Mouse (Mus musculus): ENCODE results near the gene Upf1. TPM values are rescaled to one million over a fixed set of nuclear protein-coding genes. Genes with fewer than 3 reads are reported as not detected.
A peak's percentile ranks its signal among the peaks of the same experiment; 100 is the strongest.

Upf1 gene
- polyA plus RNA-seq, 1 experiment, result 35.4 TPM

DNA sequence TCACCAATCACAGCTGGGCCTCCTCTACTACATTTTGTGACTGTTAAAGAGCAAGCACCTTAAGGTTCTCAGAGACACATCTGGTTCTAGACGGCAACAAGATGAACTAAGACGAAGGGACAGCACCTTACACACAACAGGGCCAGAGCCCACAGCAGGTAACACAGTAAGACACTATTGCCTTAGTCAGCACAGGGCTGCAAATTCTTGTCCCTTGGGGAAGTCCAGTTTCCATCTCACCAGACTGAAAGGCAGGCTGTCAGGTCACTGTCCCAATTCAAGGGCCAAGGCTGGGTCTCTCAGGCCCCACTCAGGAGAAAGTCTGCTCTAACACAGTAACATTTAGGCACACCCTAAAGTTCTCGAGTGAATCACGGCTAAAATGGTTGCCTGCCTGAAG is 5.6 kb downstream of the Upf1 start:
- peak overlapping the region; percentile 2; the same call in 1 of the 2 replicates for H3K4me3 ChIP-seq (ENCODE audit: control insufficient read depth, low read depth, low read length)
- no peaks in the 10 kb centered on the region; the same call in 1 of the 2 replicates for H3K36me3 ChIP-seq (ENCODE audit: control insufficient read depth, insufficient read depth, low read length)
- peaks cover 22% of the 10 kb centered on the region for H3K4me1 ChIP-seq (ENCODE audit: control insufficient read depth, insufficient read depth, low read length)
- peak overlapping the region; percentile 27; the same call in 1 of the 2 replicates for H3K27ac ChIP-seq (ENCODE audit: control insufficient read depth, insufficient read depth, low read depth, low read length)
- TF ChIP-seq CTCF (IDR thresholded peaks at IDR 0.05; ENCODE audit: control insufficient read depth, insufficient read depth, insufficient replicate concordance, low read depth, low read length) (no peak), POLR2A (IDR thresholded peaks at IDR 0.05; ENCODE audit: control insufficient read depth, low read depth, low read length) (no peak)
- H3K27me3 ChIP-seq (ENCODE audit: control insufficient read depth, insufficient read depth, low read length), result no peaks in the 10 kb centered on the region

- H3K27ac ChIP-seq (ENCODE audit: control insufficient read depth, insufficient read depth, low read depth, low read length), result no peak overlapping the region
- H3K27me3 ChIP-seq (ENCODE audit: control insufficient read depth, insufficient read depth, low read length), result no peaks in the 10 kb centered on the region
- no peaks in the 10 kb centered on the region; the same call in none of the 2 replicates for H3K4me1 ChIP-seq (ENCODE audit: control insufficient read depth, insufficient read depth, low read length)
- no peaks in the 10 kb centered on the region; the same call in none of the 2 replicates for H3K36me3 ChIP-seq (ENCODE audit: control insufficient read depth, insufficient read depth, low read length)
- no peak for TF ChIP-seq POLR2A (IDR thresholded peaks at IDR 0.05; ENCODE audit: control insufficient read depth, low read depth, low read length)
- no peak overlapping the region for H3K4me3 ChIP-seq (ENCODE audit: control insufficient read depth, low read depth, low read length)
Measured at GRCm38 (mm10) chr8:70344279-70344678, 8.8 kb downstream of the Upf1 start.

DNA sequence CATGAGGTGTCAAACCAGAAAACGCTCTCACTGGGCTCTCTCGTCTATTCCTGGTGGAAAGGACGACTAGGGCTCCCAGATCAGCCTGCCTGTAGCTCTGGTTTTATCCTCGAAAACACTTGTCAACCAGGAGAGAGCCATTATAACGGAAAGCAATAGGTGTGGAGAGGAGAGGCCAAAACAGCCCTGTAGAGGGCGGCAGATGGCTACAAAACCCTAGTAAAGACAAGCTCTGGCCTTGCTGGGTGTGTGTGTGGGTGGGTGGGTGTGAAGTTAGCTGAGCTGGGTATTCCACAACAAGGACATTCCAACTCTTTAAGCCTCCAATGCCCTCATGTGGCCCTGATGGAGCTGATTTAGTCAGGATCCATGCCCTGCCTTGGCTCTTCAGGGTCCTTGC is 9.4 kb downstream of the Upf1 start:
- no peak overlapping the region for H3K4me3 ChIP-seq (ENCODE audit: control insufficient read depth, low read depth, low read length)
- TF ChIP-seq POLR2A (IDR thresholded peaks at IDR 0.05; ENCODE audit: control insufficient read depth, low read depth, low read length), result no peak
- no peak for TF ChIP-seq CTCF (IDR thresholded peaks at IDR 0.05; ENCODE audit: control insufficient read depth, insufficient read depth, insufficient replicate concordance, low read depth, low read length)
- no peaks in the 10 kb centered on the region; the same call in none of the 2 replicates for H3K36me3 ChIP-seq (ENCODE audit: control insufficient read depth, insufficient read depth, low read length)
- H3K27me3 ChIP-seq (ENCODE audit: control insufficient read depth, insufficient read depth, low read length), result no peaks in the 10 kb centered on the region
- H3K4me1 ChIP-seq (ENCODE audit: control insufficient read depth, insufficient read depth, low read length), result no peaks in the 10 kb centered on the region; the same call in none of the 2 replicates
- H3K27ac ChIP-seq (ENCODE audit: control insufficient read depth, insufficient read depth, low read depth, low read length), result no peak overlapping the region

GRCm38 (mm10) chr8:70343076-70343475 is 10.0 kb downstream of the Upf1 start:
- no peaks in the 10 kb centered on the region; the same call in none of the 2 replicates for H3K36me3 ChIP-seq (ENCODE audit: control insufficient read depth, insufficient read depth, low read length)
- H3K27me3 ChIP-seq (ENCODE audit: control insufficient read depth, insufficient read depth, low read length), result no peaks in the 10 kb centered on the region
- no peaks in the 10 kb centered on the region for H3K4me1 ChIP-seq (ENCODE audit: control insufficient read depth, insufficient read depth, low read length)
- H3K27ac ChIP-seq (ENCODE audit: control insufficient read depth, insufficient read depth, low read depth, low read length), result no peak overlapping the region
- TF ChIP-seq CTCF (IDR thresholded peaks at IDR 0.05; ENCODE audit: control insufficient read depth, insufficient read depth, insufficient replicate concordance, low read depth, low read length) (no peak), POLR2A (IDR thresholded peaks at IDR 0.05; ENCODE audit: control insufficient read depth, low read depth, low read length) (no peak)
- no peak overlapping the region for H3K4me3 ChIP-seq (ENCODE audit: control insufficient read depth, low read depth, low read length)

GRCm38 (mm10) chr8:70342007-70342406 is 11.1 kb downstream of the Upf1 start:
- no peak overlapping the region for H3K27ac ChIP-seq (ENCODE audit: control insufficient read depth, insufficient read depth, low read depth, low read length)
- H3K4me3 ChIP-seq (ENCODE audit: control insufficient read depth, low read depth, low read length), result peak overlapping the region; percentile 62
- TF ChIP-seq POLR2A (IDR thresholded peaks at IDR 0.05; ENCODE audit: control insufficient read depth, low read depth, low read length) (no peak), CTCF (IDR thresholded peaks at IDR 0.05; ENCODE audit: control insufficient read depth, insufficient read depth, insufficient replicate concordance, low read depth, low read length) (no peak)
- H3K4me1 ChIP-seq (ENCODE audit: control insufficient read depth, insufficient read depth, low read length), result no peaks in the 10 kb centered on the region; the same call in 1 of the 2 replicates
- no peaks in the 10 kb centered on the region for H3K27me3 ChIP-seq (ENCODE audit: control insufficient read depth, insufficient read depth, low read length)
- no peaks in the 10 kb centered on the region; the same call in none of the 2 replicates for H3K36me3 ChIP-seq (ENCODE audit: control insufficient read depth, insufficient read depth, low read length)

- Histone ChIP-seq H3K4me3 (ENCODE audit: control insufficient read depth, low read depth, low read length) (no peak overlapping the region), H3K4me1 (ENCODE audit: control insufficient read depth, insufficient read depth, low read length) (no peaks in the 10 kb centered on the region; the same call in 1 of the 2 replicates), H3K27ac (ENCODE audit: control insufficient read depth, insufficient read depth, low read depth, low read length) (no peak overlapping the region), H3K36me3 (ENCODE audit: control insufficient read depth, insufficient read depth, low read length) (no peaks in the 10 kb centered on the region; the same call in none of the 2 replicates), H3K27me3 (ENCODE audit: control insufficient read depth, insufficient read depth, low read length) (no peaks in the 10 kb centered on the region)
- TF ChIP-seq POLR2A (IDR thresholded peaks at IDR 0.05; ENCODE audit: control insufficient read depth, low read depth, low read length) (no peak), CTCF (IDR thresholded peaks at IDR 0.05; ENCODE audit: control insufficient read depth, insufficient read depth, insufficient replicate concordance, low read depth, low read length) (no peak)
Measured at GRCm38 (mm10) chr8:70340659-70341058, 12.4 kb downstream of the Upf1 start.

GRCm38 (mm10) chr8:70338931-70339330 is 14.1 kb downstream of the Upf1 start:
- TF ChIP-seq CTCF (IDR thresholded peaks at IDR 0.05; ENCODE audit: control insufficient read depth, insufficient read depth, insufficient replicate concordance, low read depth, low read length), result no peak
- H3K4me1 ChIP-seq (ENCODE audit: control insufficient read depth, insufficient read depth, low read length), result no peaks in the 10 kb centered on the region; the same call in 1 of the 2 replicates
- no peaks in the 10 kb centered on the region for H3K27me3 ChIP-seq (ENCODE audit: control insufficient read depth, insufficient read depth, low read length)
- peaks cover 3% of the 10 kb centered on the region for H3K36me3 ChIP-seq (ENCODE audit: control insufficient read depth, insufficient read depth, low read length)
- no peak overlapping the region for H3K27ac ChIP-seq (ENCODE audit: control insufficient read depth, insufficient read depth, low read depth, low read length)
- H3K4me3 ChIP-seq (ENCODE audit: control insufficient read depth, low read depth, low read length), result no peak overlapping the region

- no peak overlapping the region for H3K4me3 ChIP-seq (ENCODE audit: control insufficient read depth, low read depth, low read length)
- no peaks in the 10 kb centered on the region for H3K27me3 ChIP-seq (ENCODE audit: control insufficient read depth, insufficient read depth, low read length)
- H3K36me3 ChIP-seq (ENCODE audit: control insufficient read depth, insufficient read depth, low read length), result peaks cover 5% of the 10 kb centered on the region
- TF ChIP-seq CTCF (IDR thresholded peaks at IDR 0.05; ENCODE audit: control insufficient read depth, insufficient read depth, insufficient replicate concordance, low read depth, low read length) (no peak), POLR2A (IDR thresholded peaks at IDR 0.05; ENCODE audit: control insufficient read depth, low read depth, low read length) (no peak)
- H3K27ac ChIP-seq (ENCODE audit: control insufficient read depth, insufficient read depth, low read depth, low read length), result no peak overlapping the region
- peaks cover 35% of the 10 kb centered on the region for H3K4me1 ChIP-seq (ENCODE audit: control insufficient read depth, insufficient read depth, low read length)
Measured at GRCm38 (mm10) chr8:70332878-70333202, 20.2 kb downstream of the Upf1 start.

Data from testis, adult 2 months (tissue).